Mouse (Mus musculus) G1E (cell line): ENCODE results near the gene Slc16a8.

Source experiments
- CTCF ChIP-seq: IDR thresholded peaks from 2 replicates; pipeline ENCODE4 v1.5.1; 2012; ENCODE audit warnings: low read depth, low read length, inconsistent platforms, mixed read lengths
- GATA1 ChIP-seq: IDR thresholded peaks from 2 replicates; pipeline ENCODE4 v1.6.1; 2012; ENCODE audit warnings: borderline replicate concordance, low read length, inconsistent platforms, mixed read lengths
- TAL1 ChIP-seq: conservative IDR thresholded peaks from 2 replicates; pipeline ENCODE4 v1.6.1; 2012; ENCODE audit warnings: low read depth, low read length, inconsistent platforms, mixed read lengths

DNA sequence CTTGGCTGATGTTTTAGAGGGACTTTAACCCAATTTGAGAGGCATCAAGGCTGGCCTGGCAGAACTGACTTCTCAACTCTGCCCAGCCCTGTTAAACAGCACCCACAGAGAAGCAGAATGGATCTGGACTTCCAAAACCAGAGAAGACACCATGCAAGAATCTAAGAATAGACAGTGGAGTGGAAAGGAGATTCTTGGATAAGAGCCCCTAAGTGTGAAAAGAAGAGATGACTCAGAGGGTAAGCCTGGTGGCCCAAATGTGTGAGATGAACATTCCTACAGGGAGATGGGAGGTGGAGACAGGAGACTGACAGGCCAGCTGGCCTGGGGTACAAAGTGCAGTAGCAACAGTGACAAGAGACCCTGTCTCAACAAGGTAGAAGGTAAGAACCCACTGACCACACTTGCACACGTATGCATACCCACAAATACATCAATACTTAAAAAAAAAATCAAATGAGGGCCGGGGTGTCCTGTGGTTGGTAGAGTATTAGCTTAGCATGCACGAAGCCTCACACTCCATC lies 8.3 kb upstream of the Slc16a8 start:
- TF ChIP-seq CTCF (no peak), TAL1 (no peak), GATA1 (no peak)
